Mouse (Mus musculus): Measurements from ENCODE around the gene Npdc1. TPM values are rescaled to one million over a fixed set of nuclear protein-coding genes. Genes with fewer than 3 reads are reported as not detected.

Npdc1 gene
- 232 and 408 TPM in 2 replicates for polyA plus RNA-seq (2021; fragmentation: Nextera tagmentation)
- long read RNA-seq, experiment 1, transcript Npdc1-201 (10 exons, 1,412 nt), result minor isoform, 11 of 740 reads
- long read RNA-seq, experiment 1, transcript Npdc1-202 (9 exons, 1,485 nt), result major isoform, 628 of 740 reads
- long read RNA-seq, experiment 1, partial matches to known transcripts, result 14 of 740 reads
- long read RNA-seq, experiment 1, other reads (novel, unspliced or antisense), result 86 of 740 reads
- long read RNA-seq, experiment 2, transcript Npdc1-202 (9 exons, 1,485 nt), result major isoform, 207 of 288 reads
- long read RNA-seq, experiment 2, partial matches to known transcripts, result 57 of 288 reads
- long read RNA-seq, experiment 2, other reads (novel, unspliced or antisense), result 16 of 288 reads

DNA sequence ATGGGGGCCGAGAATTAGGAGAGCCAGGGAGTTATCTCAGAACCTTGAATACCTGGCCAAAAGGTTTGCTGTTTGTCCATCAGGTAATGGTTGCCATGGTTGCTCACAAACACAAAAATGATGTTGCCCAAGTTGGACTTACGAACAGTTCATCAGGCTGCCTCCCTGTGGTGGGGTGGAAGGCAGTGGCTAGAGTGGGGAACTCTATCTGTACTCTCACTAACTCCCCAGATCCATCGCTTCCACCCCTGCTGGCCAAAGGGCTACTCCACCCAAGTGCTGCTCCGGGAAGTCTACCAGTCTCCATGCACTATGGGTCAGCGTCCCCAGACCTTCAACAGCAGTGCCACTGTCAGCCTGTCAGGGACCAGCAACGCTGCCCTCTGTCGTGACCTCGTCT, at the start of gene Npdc1:
Gene Npdc1 (plus strand): TSS at position 301 of the 400 bp plus-strand sequence.

DNA sequence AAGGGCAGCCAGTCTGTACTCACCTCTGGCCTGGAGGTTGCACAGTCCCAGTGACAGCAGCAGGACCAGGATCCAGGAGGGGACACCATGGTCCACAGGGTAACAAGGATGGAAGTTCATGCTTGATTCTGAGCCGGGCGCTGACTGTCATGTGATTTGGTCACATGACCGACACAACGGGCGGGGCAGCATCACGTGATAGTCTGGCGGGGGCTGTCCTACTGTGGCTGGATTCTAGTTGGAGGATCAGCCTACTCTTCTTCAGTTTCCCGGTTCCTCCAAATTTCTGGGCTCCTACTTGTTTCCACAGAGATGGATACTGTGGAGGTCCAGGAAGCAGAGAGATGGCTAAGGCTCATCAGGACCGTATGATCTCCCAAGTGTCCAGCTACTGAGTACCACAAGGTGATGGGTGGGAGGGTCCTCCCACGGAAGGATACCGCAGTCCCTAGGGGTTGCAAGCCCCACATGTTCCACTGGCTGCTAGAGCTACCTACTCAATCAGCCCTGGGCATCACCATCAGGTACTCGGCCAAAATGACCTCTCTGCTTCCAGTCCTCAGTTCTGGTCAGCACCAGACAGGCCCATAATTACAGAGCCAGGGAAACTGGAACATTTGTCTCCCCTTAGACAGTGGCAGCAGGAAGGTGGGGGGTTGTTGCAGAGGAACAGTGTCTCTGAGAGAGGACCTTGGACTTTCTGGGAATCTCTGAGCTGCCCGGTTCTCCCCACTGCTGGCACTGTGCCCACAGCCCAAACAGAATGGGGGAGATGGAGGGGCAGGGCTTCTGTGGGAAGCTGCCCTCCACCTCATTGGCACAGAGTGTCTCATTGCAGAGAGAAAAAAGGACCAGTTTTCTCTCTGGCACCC, 42.7 kb upstream of the Npdc1 start, which contains the start of gene Dpp7:
Gene Dpp7 (minus strand): TSS at position 152 of the 872 bp plus-strand sequence.

DNA sequence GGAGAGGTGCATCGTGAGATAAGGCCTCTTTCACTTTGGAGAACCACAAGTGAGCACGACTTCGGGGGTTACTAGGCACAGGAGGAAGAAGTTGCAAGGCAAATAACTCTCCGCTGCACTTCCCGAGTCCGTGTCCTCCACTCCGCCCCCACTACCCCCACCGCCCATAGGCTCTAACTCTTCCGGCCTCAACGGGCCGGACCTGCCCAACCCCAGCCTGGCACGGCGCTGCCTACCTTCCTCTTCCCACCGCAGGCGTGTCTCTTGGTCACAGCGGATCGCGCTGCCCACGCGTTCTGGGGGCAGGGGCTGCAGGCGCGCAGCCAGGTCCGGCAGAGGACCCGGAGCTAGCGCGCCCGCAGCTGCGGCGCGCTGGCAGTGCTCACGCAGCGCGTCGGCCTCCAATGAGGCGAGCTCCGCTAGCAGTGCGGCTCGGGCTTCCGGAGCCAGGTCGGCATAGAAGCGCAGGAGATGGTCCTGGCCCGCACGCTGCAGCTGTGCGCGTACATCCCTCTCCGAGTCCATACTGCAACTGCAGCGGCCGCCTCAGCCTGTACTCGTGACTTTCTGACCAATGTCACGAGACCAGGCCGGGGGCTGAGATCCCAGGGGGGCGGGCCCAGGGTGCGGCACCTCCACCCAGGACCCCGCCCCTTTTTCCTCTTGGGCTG, 33.9 kb upstream of the Npdc1 start, which contains the start of gene Uap1l1:
Gene Uap1l1 (minus strand): TSS at position 592 of the 671 bp plus-strand sequence.

DNA sequence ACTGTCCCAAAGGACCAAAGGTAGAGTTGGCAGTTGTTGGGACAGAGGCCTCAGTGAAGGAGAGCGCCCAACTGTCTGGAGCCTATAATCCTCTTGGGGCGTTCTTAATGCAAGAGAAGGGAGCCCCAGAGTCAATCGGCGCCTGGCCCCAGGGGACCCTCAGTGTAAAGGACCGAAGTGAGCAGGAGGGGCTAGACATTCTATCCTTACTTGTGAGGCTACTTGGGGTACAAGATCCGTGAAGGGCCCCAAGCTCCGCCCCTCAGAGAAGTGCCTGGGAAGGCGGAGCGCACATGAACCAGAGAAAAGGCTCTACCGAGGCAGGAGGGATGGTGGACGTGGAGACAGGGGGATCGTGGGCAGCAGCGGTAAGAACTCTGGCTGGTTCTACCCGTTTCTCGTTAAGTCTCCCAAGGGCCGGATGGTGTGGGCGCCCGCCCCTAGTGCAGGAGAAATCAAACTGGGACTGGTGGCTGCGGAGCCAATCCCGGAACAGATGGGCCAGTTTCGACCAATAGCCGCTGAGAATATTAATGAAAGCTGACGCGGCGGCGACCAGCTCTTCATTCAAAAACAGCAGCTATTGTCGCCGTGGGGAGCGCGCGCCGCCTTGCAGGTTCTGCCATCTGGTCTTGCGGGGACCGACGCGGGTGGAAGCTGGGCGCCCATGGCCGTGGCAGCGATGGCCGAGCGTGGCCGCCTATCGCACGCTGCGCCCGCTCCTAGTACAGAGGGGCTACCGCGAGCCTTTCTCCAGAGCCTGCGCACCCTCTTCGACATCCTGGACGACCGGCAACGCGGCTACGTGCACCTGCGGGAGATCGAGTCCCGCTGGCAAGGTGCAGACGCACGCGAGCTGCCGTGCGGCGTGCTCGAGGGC, 27.1 kb upstream of the Npdc1 start, which contains the start of gene Sapcd2:
Gene Sapcd2 (plus strand): TSS at position 558 of the 880 bp plus-strand sequence.

DNA sequence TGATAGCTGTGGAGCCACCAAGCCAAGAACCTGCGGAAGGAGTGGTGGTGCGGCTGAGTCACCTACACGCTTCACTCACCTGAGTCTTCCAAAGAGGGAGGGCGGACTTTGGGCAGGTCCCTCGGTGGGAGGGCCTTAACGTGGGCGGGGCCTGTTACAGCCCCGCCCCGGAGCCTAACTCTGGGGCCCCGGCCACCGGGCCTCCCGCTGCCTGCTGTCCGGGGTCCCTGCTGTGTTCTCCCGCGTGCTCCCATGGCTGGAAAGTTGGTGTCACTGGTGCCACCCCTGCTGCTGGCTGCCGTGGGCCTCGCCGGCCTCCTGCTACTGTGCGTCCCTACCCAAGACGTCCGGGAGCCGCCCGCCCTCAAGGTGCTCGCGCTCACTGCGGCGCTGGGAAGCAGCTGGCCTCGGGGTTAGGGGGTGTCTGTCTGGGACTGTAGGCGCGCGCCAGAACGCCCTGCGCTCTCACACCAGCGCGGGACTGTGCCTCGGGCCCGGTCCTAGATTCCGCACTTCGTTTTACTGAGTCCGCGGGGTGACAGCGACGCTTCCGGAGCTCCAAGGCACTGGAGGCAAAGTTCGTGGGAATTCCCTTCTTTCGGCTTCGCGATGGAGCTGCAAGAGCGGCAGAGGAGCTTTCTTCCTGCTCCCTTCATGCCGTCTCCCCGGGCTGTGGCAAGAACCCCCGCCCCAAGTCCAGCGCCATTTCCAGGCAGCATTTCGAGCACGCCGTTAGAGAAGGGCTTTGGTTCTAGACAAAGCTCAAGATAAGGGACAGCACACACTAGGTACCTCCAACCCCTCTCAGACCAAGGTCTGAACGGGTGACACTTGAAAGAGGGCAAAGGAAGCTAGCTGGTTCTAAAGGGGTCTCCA, 3.2 kb upstream of the Npdc1 start, which contains the start of gene Entpd2:
Gene Entpd2 (plus strand): TSS at position 154 of the 876 bp plus-strand sequence.

DNA sequence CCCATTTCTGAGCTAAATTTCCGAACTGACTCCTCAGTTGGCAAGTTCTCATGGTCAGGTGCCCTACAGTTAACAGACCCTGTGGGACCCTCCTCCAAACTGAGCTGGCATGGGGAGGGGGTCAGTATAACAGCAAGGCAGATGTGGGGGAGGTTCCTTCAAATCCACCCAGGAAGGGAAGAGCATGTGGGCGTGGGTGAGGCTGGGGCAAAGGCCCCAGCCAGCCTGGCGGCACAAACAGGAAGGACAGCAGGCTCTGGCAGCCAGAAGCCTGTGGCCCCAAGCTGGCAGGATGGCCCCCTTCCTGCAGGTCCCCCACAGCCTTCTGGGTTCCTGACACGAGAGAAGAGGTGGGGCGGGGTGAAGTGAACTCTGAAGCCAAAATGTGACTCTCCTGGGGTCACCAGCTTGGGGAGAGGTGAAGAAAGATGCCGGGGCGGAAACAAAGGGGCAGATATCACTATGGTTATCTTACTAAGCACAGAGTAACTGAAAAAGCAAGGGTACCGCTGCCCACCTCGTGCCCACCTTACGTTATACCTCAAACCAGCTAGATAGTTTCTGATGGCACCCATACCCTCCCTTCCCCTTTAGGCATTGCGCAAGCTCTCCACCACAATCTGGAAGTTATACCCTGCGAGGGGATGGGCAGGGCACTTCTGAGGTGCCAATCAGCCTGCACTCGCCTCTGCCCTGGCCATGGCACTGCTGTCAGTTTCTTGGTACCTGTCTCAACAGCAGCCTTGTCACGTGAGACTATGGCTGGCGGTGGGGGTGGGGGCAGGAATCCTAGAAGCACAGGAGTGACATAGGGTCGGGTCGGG, 23.6 kb downstream of the Npdc1 start, which contains the start of gene Fut7:
Gene Fut7 (plus strand): TSS at position 681 of the 824 bp plus-strand sequence.

DNA sequence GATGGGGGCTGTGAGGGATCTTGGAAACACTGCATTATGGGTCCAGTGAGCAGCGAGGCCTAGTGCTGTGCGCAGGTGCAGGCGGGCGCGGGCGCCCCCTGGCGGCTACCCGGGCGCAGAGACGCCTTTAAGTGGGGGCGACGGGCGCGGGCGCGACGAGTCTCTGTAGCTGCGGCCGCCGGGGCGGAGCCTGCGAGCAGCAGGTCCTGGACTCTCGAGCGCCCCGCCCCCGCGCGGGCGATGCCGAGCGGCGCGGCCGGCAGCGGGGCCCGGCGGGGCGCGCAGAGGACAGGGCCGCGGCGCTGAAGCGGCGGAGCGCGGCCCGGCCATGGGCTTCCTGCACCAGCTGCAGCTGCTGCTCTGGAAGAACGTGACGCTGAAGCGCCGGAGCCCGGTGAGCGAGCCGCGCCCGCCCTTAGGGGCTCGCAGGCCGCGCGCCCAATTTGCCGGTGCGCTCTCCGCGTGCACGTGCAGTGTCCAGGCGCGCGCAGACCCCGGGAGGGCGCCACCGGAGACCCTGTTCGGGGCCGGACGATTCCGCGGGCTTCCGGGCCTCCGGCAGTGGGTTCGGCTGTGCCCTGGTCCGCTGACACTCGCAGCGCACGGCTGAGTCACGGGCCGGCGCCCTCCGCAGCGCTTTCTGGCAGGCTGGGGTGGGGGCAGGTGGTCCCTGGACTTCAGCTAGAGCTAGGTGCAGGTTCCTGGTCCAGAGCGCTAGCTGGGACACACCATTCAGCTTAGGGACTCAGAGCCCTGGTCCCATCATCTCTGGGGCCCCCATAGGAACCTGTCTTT, 29.5 kb downstream of the Npdc1 start, which contains the start of gene Abca2:
Gene Abca2 (plus strand): TSS at position 262 of the 795 bp plus-strand sequence.

DNA sequence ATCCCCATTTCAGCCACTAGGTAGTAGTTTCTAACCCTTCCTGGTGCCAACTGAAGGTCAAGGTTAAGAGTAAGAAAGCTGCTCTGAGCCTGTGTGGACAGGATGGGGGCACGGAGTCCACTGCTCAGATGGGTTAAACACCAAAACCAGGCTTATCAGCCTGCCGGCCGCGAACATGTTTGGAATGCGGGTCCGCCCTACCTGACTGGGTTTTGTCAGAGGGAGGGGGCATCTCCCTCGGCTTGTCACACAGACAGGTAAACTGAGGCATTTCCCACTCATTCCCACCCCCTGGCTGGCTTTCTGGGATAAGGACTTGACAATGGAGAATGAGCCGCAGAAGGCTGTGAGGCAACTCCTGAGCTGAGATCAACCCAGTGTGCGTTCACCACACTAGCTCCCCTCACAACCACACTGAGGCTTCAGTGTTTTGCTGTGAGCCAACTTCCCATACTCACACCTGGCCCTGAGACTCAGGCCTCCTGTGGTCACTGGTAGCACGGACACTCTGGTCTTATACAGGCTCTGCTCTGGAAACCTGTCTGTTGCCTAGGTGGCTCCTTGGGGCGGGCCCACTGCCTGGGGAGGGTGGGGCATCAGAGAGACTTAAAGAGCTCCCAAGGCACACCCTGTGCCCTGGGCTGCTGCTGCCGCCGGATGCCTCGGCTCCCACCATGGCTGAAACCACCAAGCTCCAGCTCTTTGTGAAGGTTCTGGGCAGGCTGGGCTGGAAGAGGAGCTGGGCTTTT, 57.2 kb downstream of the Npdc1 start, which contains the start of gene Clic3:
Gene Clic3 (plus strand): TSS at position 634 of the 749 bp plus-strand sequence.

Other genes with a start within 250 kb of the Npdc1 start
- gene Nrarp, start 218.6 kb upstream of the Npdc1 start, polyA plus RNA-seq (2021; fragmentation: Nextera tagmentation), result 1.1 and 20.3 TPM in 2 replicates
- gene Tor4a, start 202.5 kb upstream of the Npdc1 start, polyA plus RNA-seq (2021; fragmentation: Nextera tagmentation), result 1.7 and 2.3 TPM in 2 replicates
- 35.3 and 40.2 TPM in 2 replicates for gene Nelfb, start 187.9 kb upstream of the Npdc1 start, polyA plus RNA-seq (2021; fragmentation: Nextera tagmentation)
- gene Stpg3, start 184.7 kb upstream of the Npdc1 start, polyA plus RNA-seq (2021; fragmentation: Nextera tagmentation), result not detected in 2 replicates
- 11.9 and 28.8 TPM in 2 replicates for gene Fam166a, start 180.6 kb upstream of the Npdc1 start, polyA plus RNA-seq (2021; fragmentation: Nextera tagmentation)
- 509 and 600 TPM in 2 replicates for gene Tubb4b, start 174.6 kb upstream of the Npdc1 start, polyA plus RNA-seq (2021; fragmentation: Nextera tagmentation)
- gene Slc34a3, start 165.0 kb upstream of the Npdc1 start, polyA plus RNA-seq (2021; fragmentation: Nextera tagmentation), result 0.60 and 0.72 TPM in 2 replicates
- not detected in 2 replicates for gene Rnf224, start 162.6 kb upstream of the Npdc1 start, polyA plus RNA-seq (2021; fragmentation: Nextera tagmentation)
- 55.7 and 180 TPM in 2 replicates for gene Rnf208, start 157.1 kb upstream of the Npdc1 start, polyA plus RNA-seq (2021; fragmentation: Nextera tagmentation)
- gene Cysrt1, start 156.9 kb upstream of the Npdc1 start, polyA plus RNA-seq (2021; fragmentation: Nextera tagmentation), result 0.25 TPM in 1 of 2 replicates, not detected in the other
- 1.1 and 1.6 TPM in 2 replicates for gene AL732309.1, start 152.5 kb upstream of the Npdc1 start, polyA plus RNA-seq (2021; fragmentation: Nextera tagmentation)
- 34.3 and 36.9 TPM in 2 replicates for gene Tmem203, start 143.9 kb upstream of the Npdc1 start, polyA plus RNA-seq (2021; fragmentation: Nextera tagmentation)
- gene Tprn, start 136.7 kb upstream of the Npdc1 start, polyA plus RNA-seq (2021; fragmentation: Nextera tagmentation), result 9.4 and 13.1 TPM in 2 replicates
- gene Ssna1, start 126.9 kb upstream of the Npdc1 start, polyA plus RNA-seq (2021; fragmentation: Nextera tagmentation), result 77.5 and 87.9 TPM in 2 replicates
- gene Anapc2, start 126.9 kb upstream of the Npdc1 start, polyA plus RNA-seq (2021; fragmentation: Nextera tagmentation), result 33.8 and 42.6 TPM in 2 replicates
- 0.56 TPM in 1 of 2 replicates, not detected in the other for gene Tmem210, start 111.2 kb upstream of the Npdc1 start, polyA plus RNA-seq (2021; fragmentation: Nextera tagmentation)
- 0.21 TPM in 1 of 2 replicates, not detected in the other for gene Lrrc26, start 109.4 kb upstream of the Npdc1 start, polyA plus RNA-seq (2021; fragmentation: Nextera tagmentation)
- gene Grin1, start 80.2 kb upstream of the Npdc1 start, polyA plus RNA-seq (2021; fragmentation: Nextera tagmentation), result 87.7 and 146 TPM in 2 replicates
- 17.0 and 18.5 TPM in 2 replicates for gene Man1b1, start 67.0 kb upstream of the Npdc1 start, polyA plus RNA-seq (2021; fragmentation: Nextera tagmentation)
- 17.8 and 22.5 TPM in 2 replicates for gene Dpp7, start 43.0 kb upstream of the Npdc1 start, polyA plus RNA-seq (2021; fragmentation: Nextera tagmentation)
- 20.6 and 34.9 TPM in 2 replicates for gene Uap1l1, start 33.7 kb upstream of the Npdc1 start, polyA plus RNA-seq (2021; fragmentation: Nextera tagmentation)
- gene Sapcd2, start 27.0 kb upstream of the Npdc1 start, polyA plus RNA-seq (2021; fragmentation: Nextera tagmentation), result 1.2 and 1.7 TPM in 2 replicates
- 21.4 and 31.9 TPM in 2 replicates for gene Entpd2, start 3.5 kb upstream of the Npdc1 start, polyA plus RNA-seq (2021; fragmentation: Nextera tagmentation)
- not detected in 2 replicates for gene Fut7, start 23.9 kb downstream of the Npdc1 start, polyA plus RNA-seq (2021; fragmentation: Nextera tagmentation)
- gene Abca2, start 29.4 kb downstream of the Npdc1 start, polyA plus RNA-seq (2021; fragmentation: Nextera tagmentation), result 21.7 and 39.7 TPM in 2 replicates
- 0.68 and 1.1 TPM in 2 replicates for gene Clic3, start 57.5 kb downstream of the Npdc1 start, polyA plus RNA-seq (2021; fragmentation: Nextera tagmentation)
- gene Paxx, start 61.7 kb downstream of the Npdc1 start, polyA plus RNA-seq (2021; fragmentation: Nextera tagmentation), result 121 and 132 TPM in 2 replicates
- gene Ptgds, start 70.7 kb downstream of the Npdc1 start, polyA plus RNA-seq (2021; fragmentation: Nextera tagmentation), result 6,798 and 9,400 TPM in 2 replicates
- gene Lcn12, start 94.6 kb downstream of the Npdc1 start, polyA plus RNA-seq (2021; fragmentation: Nextera tagmentation), result not detected in 2 replicates
- gene Fbxw5, start 101.4 kb downstream of the Npdc1 start, polyA plus RNA-seq (2021; fragmentation: Nextera tagmentation), result 103 and 115 TPM in 2 replicates
- 1.4 and 1.7 TPM in 2 replicates for gene C8g, start 102.4 kb downstream of the Npdc1 start, polyA plus RNA-seq (2021; fragmentation: Nextera tagmentation)
- 9.1 and 11.9 TPM in 2 replicates for gene Traf2, start 147.6 kb downstream of the Npdc1 start, polyA plus RNA-seq (2021; fragmentation: Nextera tagmentation)
- gene Edf1, start 158.5 kb downstream of the Npdc1 start, polyA plus RNA-seq (2021; fragmentation: Nextera tagmentation), result 778 and 803 TPM in 2 replicates
- 0.89 and 3.5 TPM in 2 replicates for gene Mamdc4, start 175.5 kb downstream of the Npdc1 start, polyA plus RNA-seq (2021; fragmentation: Nextera tagmentation)
- gene Phpt1, start 175.9 kb downstream of the Npdc1 start, polyA plus RNA-seq (2021; fragmentation: Nextera tagmentation), result 152 and 173 TPM in 2 replicates
- 10.3 and 21.2 TPM in 2 replicates for gene Ajm1, start 182.4 kb downstream of the Npdc1 start, polyA plus RNA-seq (2021; fragmentation: Nextera tagmentation)
- gene Rabl6, start 209.2 kb downstream of the Npdc1 start, polyA plus RNA-seq (2021; fragmentation: Nextera tagmentation), result 70.0 and 86.7 TPM in 2 replicates
- 0.82 and 0.94 TPM in 2 replicates for gene Ccdc183, start 218.3 kb downstream of the Npdc1 start, polyA plus RNA-seq (2021; fragmentation: Nextera tagmentation)
- gene Tmem141, start 222.7 kb downstream of the Npdc1 start, polyA plus RNA-seq (2021; fragmentation: Nextera tagmentation), result 64.7 and 70.7 TPM in 2 replicates
- 0.28 and 0.49 TPM in 2 replicates for gene Fcna, start 228.7 kb downstream of the Npdc1 start, polyA plus RNA-seq (2021; fragmentation: Nextera tagmentation)

All from left cerebral cortex, adult 6 months (tissue).